Mouse (Mus musculus) heart, adult 2 months (tissue): ENCODE data around the gene Lmo7.

ENCODE experiments used
- CTCF ChIP-seq: fragments of 200-600 bp; IDR thresholded peaks from 2 replicates; pipeline ENCODE4 v1.8.1; 2022; ENCODE audit warnings: antibody characterized with exemption, mild to moderate bottlenecking, moderate library complexity
- EP300 ChIP-seq: fragments of 200-500 bp; IDR thresholded peaks from 2 replicates; pipeline ENCODE4 v1.6.1; 2011; ENCODE audit warnings: low read depth, low read length, control low read depth; ENCODE audit not compliant: insufficient read depth

- TF ChIP-seq CTCF (no peak), EP300 (no peak)
These were observed 174.0 kb downstream of the Lmo7 start for GRCm38 (mm10) chr14:101903722-101904121.
